Mouse (Mus musculus) kidney, postnatal 14 days (tissue): ENCODE measurements around the gene Cypt3.

Experiments used
- DNase-seq: peaks from one replicate; pipeline ENCODE4 v3.0.0; 2022; ENCODE audit warnings: mixed read lengths

Cypt3 gene

GRCm38 (mm10) chrX:153558293-153558692, at the start of gene Cypt3:
TSS of gene Cypt3 (plus strand) at chrX:153558593.
- DNase-seq: no peak

GRCm38 (mm10) chrX:153515491-153515890, 42.9 kb upstream of the Cypt3 start:
- DNase-seq: no peak

- peak; percentile 7 for DNase-seq
Measured at GRCm38 (mm10) chrX:153528399-153528798, 30.0 kb upstream of the Cypt3 start.

- no peak for DNase-seq
Measured at GRCm38 (mm10) chrX:153556634-153557033, 1.8 kb upstream of the Cypt3 start.

GRCm38 (mm10) chrX:153564650-153565049, 6.3 kb downstream of the Cypt3 start:
- DNase-seq: no peak

GRCm38 (mm10) chrX:153599583-153599982, 41.2 kb downstream of the Cypt3 start:
- DNase-seq: peak; percentile 0
